Mouse (Mus musculus) heart, postnatal 0 days (tissue): ENCODE results near the gene Ighmbp2. TPM values are rescaled to one million over a fixed set of nuclear protein-coding genes. Genes with fewer than 3 reads are reported as not detected.

Experiments
- ATAC-seq: fragments of 200-750 bp; cut with Nextera tagmentation; 2 replicates; pipeline ENCODE4 v1.8.0; 2017; ENCODE audit warnings: low read depth, moderate number of reproducible peaks, moderate library complexity; ENCODE audit not compliant: insufficient read depth
- DNase-seq: peaks from one replicate; pipeline ENCODE4 v3.0.0-alpha.2; 2016; ENCODE audit warnings: low spot score
- H3K27ac ChIP-seq: fragments of 300-500 bp; sonication (generic); 2 replicates; pipeline ENCODE4 v1.5.1; 2014; ENCODE audit warnings: low read depth, mild to moderate bottlenecking
- H3K27me3 ChIP-seq: fragments of 300-500 bp; sonication (generic); 2 replicates; pipeline ENCODE4 v1.6.1; 2014; ENCODE audit warnings: low read length, mixed read lengths; ENCODE audit not compliant: control insufficient read depth, insufficient read depth
- H3K36me3 ChIP-seq: fragments of 300-500 bp; sonication (generic); replicated peaks from 2 replicates; pipeline ENCODE4 v1.6.1; 2014; ENCODE audit warnings: low read length, mixed read lengths; ENCODE audit not compliant: control insufficient read depth, insufficient read depth
- H3K4me1 ChIP-seq: fragments of 300-500 bp; sonication (generic); 2 replicates; pipeline ENCODE4 v1.6.1; 2014; ENCODE audit warnings: antibody characterized with exemption; ENCODE audit not compliant: control insufficient read depth, insufficient read depth
- H3K4me2 ChIP-seq: fragments of 300-500 bp; sonication (generic); 2 replicates; pipeline ENCODE4 v1.6.1; 2014; ENCODE audit warnings: low read depth, mild to moderate bottlenecking, low read length, moderate library complexity
- H3K4me3 ChIP-seq: fragments of 300-500 bp; sonication (generic); 2 replicates; pipeline ENCODE4 v1.5.1; 2014; ENCODE audit warnings: low read depth, low read length
- H3K9ac ChIP-seq: fragments of 300-500 bp; sonication (generic); replicated peaks from 2 replicates; pipeline ENCODE4 v1.6.1; 2014; ENCODE audit warnings: low read depth, low read length, mixed read lengths
- H3K9me3 ChIP-seq: fragments of 300-500 bp; sonication (generic); replicated peaks from 2 replicates; pipeline ENCODE4 v1.6.1; 2016; ENCODE audit warnings: low read length; ENCODE audit not compliant: control insufficient read depth
- CTCF ChIP-seq: IDR thresholded peaks from 2 replicates; pipeline ENCODE4 v1.5.1; 2016; ENCODE audit warnings: antibody characterized with exemption, control low read depth, low read depth
- EP300 ChIP-seq: IDR thresholded peaks from 2 replicates; pipeline ENCODE4 v1.6.1; 2016; ENCODE audit warnings: antibody characterized with exemption, low read depth
- WGBS: fragments of 180-500 bp; shearing (Covaris S2); extraction: QIAGEN DNeasy Blood & Tissue Kit; methylation state at CpG from one replicate; pipeline ENCODE4 v1.1.7; 2014; 5-methylcytosine and 5-hydroxymethylcytosine counted together
- polyA plus RNA-seq: library from polyadenylated mRNA; unstranded; fragments of >200 nt; fragmentation: Nextera tagmentation; extraction: Ambion mirVana; gene quantifications from 2 replicates; pipeline ENCODE4 v1.2.1, GENCODE M21; 2015
- total RNA-seq: library from RNA; depleted of rRNA; stranded (reverse); fragments of >200 nt; gene quantifications from 2 replicates; pipeline ENCODE4 v1.2.3, GENCODE M21; 2014; ENCODE audit warnings: low replicate concordance

Gene Ighmbp2
- total and polyA plus RNA-seq, 2 experiments from 2014 or later = 3.1 to 4.5 TPM

- ATAC-seq (no peak), DNase-seq (no peak)
- TF ChIP-seq EP300 (no peak), CTCF (no peak)
- WGBS = 90% methylated on average over 17 of the region's 17 CpGs
- H3K4me1 ChIP-seq = no peaks in the 10 kb centered on the region
- no peaks in the 10 kb centered on the region for H3K27me3 ChIP-seq
- peaks cover 88% of the 10 kb centered on the region for H3K36me3 ChIP-seq
- H3K27ac ChIP-seq = no peak overlapping the region
- H3K9ac ChIP-seq = no peak overlapping the region
- no peaks in the 10 kb centered on the region for H3K9me3 ChIP-seq
- no peak overlapping the region for H3K4me2 ChIP-seq
- H3K4me3 ChIP-seq = no peak overlapping the region
Measured at GRCm38 (mm10) chr19:3268218-3268980, 14.4 kb downstream of the Ighmbp2 start.

DNA sequence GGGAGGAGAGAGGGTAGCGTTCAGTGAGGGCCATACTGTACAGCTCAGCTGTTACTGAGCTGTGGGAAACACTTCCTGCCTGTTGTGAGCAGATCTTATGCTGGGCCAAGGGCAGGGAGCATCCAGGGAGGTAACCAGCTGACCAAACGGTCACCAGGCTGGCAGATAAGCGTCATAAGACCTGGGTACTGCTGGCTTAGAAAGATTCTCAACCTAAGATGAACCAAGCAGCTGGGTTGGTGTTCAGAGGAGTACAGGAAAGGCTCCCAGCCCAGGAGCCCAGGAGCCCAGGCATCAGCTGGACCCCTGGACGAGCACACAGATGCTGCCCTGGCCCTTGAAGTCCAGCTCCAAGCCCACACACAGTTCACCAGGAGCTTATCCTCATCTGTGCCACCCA is 15.5 kb downstream of the Ighmbp2 start:
- H3K27me3 ChIP-seq = no peaks in the 10 kb centered on the region
- H3K27ac ChIP-seq = no peak overlapping the region
- ATAC-seq = no peak
- no peak overlapping the region for H3K4me3 ChIP-seq
- no peak for TF ChIP-seq EP300
- H3K9me3 ChIP-seq = no peaks in the 10 kb centered on the region
- H3K4me2 ChIP-seq = no peak overlapping the region
- H3K9ac ChIP-seq = no peak overlapping the region
- DNase-seq = no peak
- peaks cover 79% of the 10 kb centered on the region for H3K36me3 ChIP-seq
- 76% methylated on average over 4 of the region's 4 CpGs for WGBS
- no peaks in the 10 kb centered on the region for H3K4me1 ChIP-seq

DNA sequence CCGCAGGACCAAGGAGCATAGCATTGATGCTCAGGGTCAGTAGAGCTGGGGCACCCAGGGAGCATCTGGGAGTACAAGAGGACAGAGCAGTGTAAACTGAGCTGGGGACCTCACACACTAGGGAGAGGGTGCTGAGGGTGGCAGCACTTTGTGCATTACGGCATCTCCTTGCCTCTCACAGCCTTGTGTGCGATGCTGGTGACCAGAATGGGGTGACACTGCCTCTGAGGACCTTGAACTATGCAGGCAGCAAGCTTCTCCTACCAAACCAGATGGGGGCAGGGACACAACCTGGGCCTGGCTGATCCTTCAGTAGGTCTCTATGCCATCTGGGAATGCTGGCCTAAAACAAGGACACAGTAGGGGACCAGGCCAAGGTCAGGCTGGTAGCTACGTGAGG is 16.1 kb downstream of the Ighmbp2 start:
- Histone ChIP-seq H3K36me3 (peaks cover 73% of the 10 kb centered on the region), H3K27ac (no peak overlapping the region), H3K4me3 (no peak overlapping the region), H3K9me3 (no peaks in the 10 kb centered on the region), H3K4me1 (no peaks in the 10 kb centered on the region), H3K27me3 (no peaks in the 10 kb centered on the region), H3K9ac (no peak overlapping the region), H3K4me2 (no peak overlapping the region)
- ATAC-seq (no peak), DNase-seq (no peak)
- no peak for TF ChIP-seq EP300
- TF ChIP-seq CTCF = no peak
- WGBS = over 99% methylated on average over 4 of the region's 4 CpGs

GRCm38 (mm10) chr19:3266136-3266535 is 16.7 kb downstream of the Ighmbp2 start:
- ATAC-seq (no peak), DNase-seq (no peak)
- no peak overlapping the region for H3K9ac ChIP-seq
- H3K9me3 ChIP-seq = no peaks in the 10 kb centered on the region
- H3K4me3 ChIP-seq = no peak overlapping the region
- H3K4me2 ChIP-seq = no peak overlapping the region
- TF ChIP-seq CTCF (no peak), EP300 (no peak)
- H3K4me1 ChIP-seq = no peaks in the 10 kb centered on the region
- peaks cover 73% of the 10 kb centered on the region for H3K36me3 ChIP-seq
- no peaks in the 10 kb centered on the region for H3K27me3 ChIP-seq
- no peak overlapping the region for H3K27ac ChIP-seq
- WGBS = 74% methylated on average over 5 of the region's 5 CpGs

GRCm38 (mm10) chr19:3265180-3265579 is 17.6 kb downstream of the Ighmbp2 start:
- ATAC-seq (no peak), DNase-seq (no peak)
- Histone ChIP-seq H3K27ac (no peak overlapping the region), H3K36me3 (peaks cover 73% of the 10 kb centered on the region), H3K4me2 (no peak overlapping the region), H3K4me3 (no peak overlapping the region), H3K9ac (no peak overlapping the region), H3K4me1 (no peaks in the 10 kb centered on the region), H3K9me3 (no peaks in the 10 kb centered on the region), H3K27me3 (no peaks in the 10 kb centered on the region)
- TF ChIP-seq EP300 (no peak), CTCF (no peak)
- 88% methylated on average over 9 of the region's 9 CpGs for WGBS

DNA sequence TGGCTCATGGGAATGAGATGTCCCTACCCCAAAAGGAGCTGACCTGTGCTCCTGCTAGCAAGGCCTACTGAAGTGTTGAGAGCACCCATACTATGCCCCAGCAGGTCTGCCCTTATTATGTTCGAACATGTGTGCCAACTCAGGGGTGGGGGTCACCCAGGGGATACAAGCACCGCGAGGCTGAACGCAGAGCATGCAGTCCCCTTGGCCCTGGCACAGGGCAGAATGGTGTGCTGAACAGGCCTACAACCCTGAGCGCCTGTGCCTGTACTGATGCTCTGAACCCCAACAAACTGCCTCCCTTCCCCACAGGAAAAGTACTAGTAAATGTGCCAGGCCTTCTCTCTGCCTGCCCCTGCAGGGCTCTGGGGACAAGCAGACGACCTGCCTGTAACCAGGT is 18.5 kb downstream of the Ighmbp2 start:
- H3K9ac ChIP-seq = no peak overlapping the region
- H3K36me3 ChIP-seq = peaks cover 70% of the 10 kb centered on the region
- H3K9me3 ChIP-seq = no peaks in the 10 kb centered on the region
- WGBS = 90% methylated on average over 6 of the region's 6 CpGs
- H3K4me3 ChIP-seq = no peak overlapping the region
- ATAC-seq (peak; percentile 15; the same call in 1 of the 2 replicates), DNase-seq (no peak)
- no peaks in the 10 kb centered on the region for H3K4me1 ChIP-seq
- no peak overlapping the region for H3K27ac ChIP-seq
- no peak overlapping the region for H3K4me2 ChIP-seq
- no peaks in the 10 kb centered on the region for H3K27me3 ChIP-seq
- no peak for TF ChIP-seq EP300
